Mouse (Mus musculus): Measurements from ENCODE around the gene Slc34a1. TPM values are rescaled to one million over a fixed set of nuclear protein-coding genes. Genes with fewer than 3 reads are reported as not detected.

The Slc34a1 gene
- polyA plus RNA-seq, 2 experiments from 2014 or later = not detected

- ATAC-seq = peak; percentile 32
Observed at GRCm38 (mm10) chr13:55444286-55444936, 46.4 kb downstream of the Slc34a1 start.

- ATAC-seq = peak; percentile 71
Observed at GRCm38 (mm10) chr13:55444937-55445315, 46.9 kb downstream of the Slc34a1 start, which contains the start of gene Grk6. Gene Grk6 (plus strand): TSS chr13:55445072.

- no peak for ATAC-seq
Observed at GRCm38 (mm10) chr13:55445361-55446091, 47.5 kb downstream of the Slc34a1 start.

- ATAC-seq = no peak
Observed at GRCm38 (mm10) chr13:55446483-55447105, 48.6 kb downstream of the Slc34a1 start.

DNA sequence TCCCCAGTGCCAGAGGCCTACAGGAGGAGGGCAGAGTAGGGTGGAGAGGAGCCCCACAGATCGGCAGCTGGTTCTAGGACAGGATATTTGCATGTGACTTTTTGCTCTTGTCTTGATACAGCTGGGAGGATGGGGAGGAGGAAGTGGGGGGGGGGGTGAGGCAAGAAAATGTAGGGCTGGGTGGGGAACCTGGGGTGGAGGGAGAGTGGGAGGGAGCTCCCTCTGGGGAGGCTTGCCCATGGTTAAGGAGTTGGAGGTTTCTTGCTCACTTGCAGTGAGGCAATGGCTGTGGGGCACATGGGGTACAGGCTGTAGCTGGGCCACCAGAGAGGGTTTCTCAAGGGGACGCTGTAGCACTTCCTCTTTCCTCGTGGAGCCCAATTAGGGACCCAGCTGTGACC, 49.6 kb downstream of the Slc34a1 start:
- peak; percentile 4 for ATAC-seq

- no peak for ATAC-seq
Observed at GRCm38 (mm10) chr13:55448131-55448530, 50.1 kb downstream of the Slc34a1 start.

- ATAC-seq = no peak
Observed at GRCm38 (mm10) chr13:55449205-55449604, 51.2 kb downstream of the Slc34a1 start.

- peak; percentile 15 for ATAC-seq
Observed at GRCm38 (mm10) chr13:55449679-55450441, 51.9 kb downstream of the Slc34a1 start.

DNA sequence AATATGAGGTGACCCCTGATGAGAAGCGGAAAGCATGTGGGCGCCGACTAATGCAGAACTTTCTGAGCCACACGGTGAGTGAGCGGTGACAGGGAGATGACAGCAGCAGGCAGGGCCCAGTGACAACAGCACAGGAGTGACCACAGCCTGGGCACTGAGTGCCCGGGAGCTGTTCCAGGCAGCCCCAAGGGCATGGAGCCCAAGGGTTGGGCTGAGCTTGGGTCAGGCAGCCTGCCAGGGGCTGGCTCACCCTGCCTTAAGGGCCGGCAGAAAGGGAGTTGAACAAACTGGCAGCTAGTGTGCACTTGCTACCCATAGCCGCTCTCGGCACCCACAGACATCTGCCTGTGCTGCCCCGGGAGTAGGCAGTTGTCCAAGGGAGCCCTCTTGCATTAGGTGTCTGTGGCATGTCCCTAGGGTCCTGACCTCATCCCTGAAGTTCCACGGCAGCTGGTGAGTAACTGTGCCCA, 52.6 kb downstream of the Slc34a1 start:
- no peak for ATAC-seq

DNA sequence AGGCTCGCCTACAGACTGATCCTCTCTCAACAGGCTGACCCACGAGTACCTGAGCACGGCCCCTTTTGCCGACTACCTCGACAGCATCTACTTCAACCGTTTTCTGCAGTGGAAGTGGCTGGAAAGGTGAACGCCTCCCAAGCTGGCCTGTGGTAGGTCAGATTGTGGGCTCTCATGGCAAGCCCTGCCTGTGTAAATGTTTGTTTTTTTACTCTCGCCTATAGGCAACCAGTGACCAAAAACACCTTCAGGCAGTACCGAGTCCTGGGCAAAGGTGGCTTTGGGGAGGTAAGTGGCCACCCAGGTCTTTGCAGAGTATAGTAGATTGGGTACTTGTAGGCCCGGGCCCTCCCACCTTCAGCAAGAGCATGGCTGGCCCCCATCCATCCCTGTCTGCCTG, 53.3 kb downstream of the Slc34a1 start:
- ATAC-seq = no peak

DNA sequence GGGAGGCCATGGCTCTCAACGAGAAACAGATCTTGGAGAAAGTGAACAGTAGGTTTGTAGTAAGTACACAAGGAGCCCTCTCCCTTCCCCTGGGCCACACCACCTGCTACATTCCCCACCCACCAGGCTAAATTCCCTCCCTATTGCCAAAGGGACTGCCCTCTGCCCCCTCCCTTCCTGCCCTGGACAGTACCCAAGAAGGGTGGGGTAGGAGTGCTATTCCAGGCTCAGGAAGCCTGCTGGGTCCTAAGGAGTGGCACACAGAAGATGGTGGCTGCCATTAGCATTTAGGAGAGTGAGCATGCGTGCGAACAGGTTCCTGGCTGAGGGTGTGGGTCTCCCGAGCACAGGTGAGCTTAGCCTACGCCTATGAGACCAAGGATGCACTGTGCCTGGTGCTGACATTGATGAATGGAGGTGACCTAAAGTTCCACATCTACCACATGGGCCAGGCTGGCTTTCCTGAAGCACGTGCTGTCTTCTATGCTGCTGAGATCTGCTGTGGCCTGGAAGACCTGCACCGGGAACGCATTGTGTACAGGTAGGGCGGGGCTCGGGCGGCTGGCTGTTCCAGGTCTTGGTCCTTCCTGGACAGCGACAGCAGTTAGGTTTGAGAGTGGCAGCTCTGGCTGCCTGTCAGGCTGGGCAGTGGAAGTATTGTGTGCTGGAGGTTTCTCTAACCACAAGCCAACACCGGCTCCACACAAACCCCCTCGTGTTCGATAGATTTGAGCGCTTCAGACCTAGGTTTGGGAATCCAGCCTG, 54.0 kb downstream of the Slc34a1 start:
- no peak for ATAC-seq

DNA sequence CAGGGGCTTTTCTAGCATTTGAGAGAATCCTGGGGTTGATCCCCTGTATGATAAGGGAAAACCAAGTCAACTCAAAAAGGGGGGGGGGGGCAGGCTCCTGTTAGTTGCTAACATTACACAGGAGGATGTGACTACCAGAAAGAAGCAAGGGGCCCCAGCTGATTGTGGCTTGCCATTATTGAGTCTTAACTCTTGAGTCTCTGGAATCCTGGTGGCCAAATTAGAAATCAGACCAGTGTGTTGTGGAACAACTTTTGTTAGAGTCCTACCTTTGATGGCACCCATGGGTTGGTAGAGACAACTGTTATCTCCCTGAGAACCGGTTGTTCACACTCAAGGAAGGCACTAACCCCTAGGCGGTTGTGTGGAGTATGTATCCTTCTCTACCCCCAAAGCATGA, 65.0 kb downstream of the Slc34a1 start:
- no peak for ATAC-seq

DNA sequence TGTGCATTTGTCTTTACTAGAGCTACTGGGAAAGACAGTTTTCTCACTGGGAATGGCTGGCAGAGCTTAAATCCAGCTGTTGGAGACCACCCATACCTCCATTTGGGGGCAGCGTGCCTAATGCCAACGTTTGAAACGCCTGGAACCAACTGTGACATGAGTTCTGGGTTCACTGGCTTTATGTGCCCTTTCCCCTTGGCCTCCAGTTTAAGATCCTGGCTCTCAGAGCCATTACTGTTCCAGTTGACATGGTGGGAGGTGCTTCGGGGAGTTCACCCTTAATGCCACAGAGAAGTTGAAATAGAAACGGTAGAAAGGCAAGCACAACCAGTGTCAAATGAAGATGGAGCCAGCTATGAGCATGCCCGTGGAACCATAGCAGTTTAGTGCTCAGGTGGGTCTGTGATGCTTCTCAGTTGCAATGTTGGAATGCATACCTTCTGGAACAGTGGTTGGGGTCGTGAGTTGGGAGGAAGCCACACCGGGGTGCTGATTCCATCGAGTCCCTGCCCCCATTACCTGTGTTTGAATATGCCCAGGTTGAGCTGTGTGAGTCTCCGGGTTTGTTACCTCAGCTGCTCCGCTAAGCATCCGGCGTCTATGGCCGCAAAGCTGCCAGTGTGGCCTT, 65.5 kb downstream of the Slc34a1 start:
- peak; percentile 8 for ATAC-seq

DNA sequence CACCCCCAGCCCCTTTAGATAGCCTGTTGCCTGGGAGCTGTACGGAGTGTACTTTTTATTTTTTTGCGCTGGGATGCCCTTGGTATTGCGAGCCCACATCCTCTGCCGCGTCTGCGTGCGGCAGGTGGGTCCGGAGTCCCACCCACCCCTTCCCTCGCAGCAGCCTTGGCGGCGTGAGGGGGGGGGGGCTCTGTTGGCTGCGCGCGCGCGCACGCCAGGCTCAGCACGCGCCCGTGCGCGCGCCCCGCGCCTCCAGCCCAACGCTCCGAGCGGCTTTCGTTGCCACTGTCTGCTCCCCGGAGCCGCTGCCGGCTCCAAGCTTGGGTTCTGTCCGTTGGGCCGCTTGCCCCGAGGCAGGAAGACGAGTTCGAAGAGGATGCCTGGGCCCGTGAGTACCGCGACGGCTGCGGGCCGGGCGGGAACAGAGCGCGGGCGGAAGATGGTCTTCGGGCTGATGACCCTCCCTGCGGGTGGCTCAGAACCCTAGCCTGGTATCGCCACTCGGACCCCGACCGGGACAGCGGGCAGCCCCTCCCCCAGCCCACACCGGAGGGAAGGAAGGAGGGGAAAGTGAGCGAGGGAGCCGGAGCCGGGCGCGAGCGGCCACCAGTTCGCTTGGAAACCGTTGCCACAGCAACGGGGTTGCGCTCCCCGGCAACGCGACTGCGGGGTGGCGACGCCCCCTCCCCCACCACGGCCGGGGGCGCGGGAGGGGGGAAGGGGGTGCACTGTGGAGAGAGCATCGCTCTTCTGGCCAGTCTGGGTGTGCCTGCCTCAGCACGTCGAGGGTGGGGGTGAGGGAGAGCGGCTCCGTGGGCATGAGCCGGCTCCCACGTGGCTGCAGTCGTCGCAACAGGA, 66.3 kb downstream of the Slc34a1 start, which contains the start of gene Prr7:
TSS of gene Prr7 (plus strand) at position 241 of the 858 bp plus-strand sequence.
- peak; percentile 62 for ATAC-seq

DNA sequence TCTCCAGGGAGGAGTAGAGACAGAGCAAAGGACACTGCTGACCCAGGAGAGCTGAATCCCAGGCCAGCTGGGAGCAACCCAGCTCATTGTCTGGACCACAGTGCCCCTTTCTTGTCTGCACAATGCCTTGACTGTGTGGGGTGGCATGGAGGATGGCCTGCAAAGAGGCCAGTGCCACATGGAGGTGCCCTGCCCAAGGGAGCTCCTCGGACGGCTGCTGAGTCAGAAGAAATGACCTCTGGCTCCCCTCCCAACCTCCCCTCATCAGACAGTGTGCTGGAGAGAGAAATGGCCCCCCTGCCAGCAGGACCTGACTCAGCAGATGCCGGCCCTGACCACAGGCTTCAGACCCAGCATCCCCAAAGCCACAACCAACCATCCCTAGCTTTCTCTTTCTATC, 67.2 kb downstream of the Slc34a1 start:
- no peak for ATAC-seq

Other genes with a start within 250 kb of the Slc34a1 start
- not detected for gene Fgfr4, start 245.5 kb upstream of the Slc34a1 start, polyA plus RNA-seq (2017; shearing (Covaris generic))
- 10 to 100 TPM; 53.0 to 53.8 TPM for gene Nsd1, start 188.4 kb upstream of the Slc34a1 start, polyA plus RNA-seq (2017; shearing (Covaris generic))
- gene Prelid1, start 77.7 kb upstream of the Slc34a1 start, polyA plus RNA-seq (2017; shearing (Covaris generic)) = 100 to 1,000 TPM; 282 to 313 TPM
- 10 to 100 TPM; 10.3 to 13.3 TPM for gene Rab24, start 76.2 kb upstream of the Slc34a1 start, polyA plus RNA-seq (2017; shearing (Covaris generic))
- gene Mxd3, start 68.4 kb upstream of the Slc34a1 start, polyA plus RNA-seq (2017; shearing (Covaris generic)) = 10 to 100 TPM in 1 of 2 experiments, 1 to 10 TPM in 1; 9.2 to 12.4 TPM
- gene Lman2, start 35.4 kb upstream of the Slc34a1 start, polyA plus RNA-seq (2017; shearing (Covaris generic)) = 10 to 100 TPM; 46.7 to 58.6 TPM
- gene Rgs14, start 28.5 kb upstream of the Slc34a1 start, polyA plus RNA-seq (2017; shearing (Covaris generic)) = 10 to 100 TPM; 51.5 to 69.6 TPM
- not detected for gene Pfn3, start 17.0 kb downstream of the Slc34a1 start, polyA plus RNA-seq (2017; shearing (Covaris generic))
- gene F12, start 28.6 kb downstream of the Slc34a1 start, polyA plus RNA-seq (2017; shearing (Covaris generic)) = not detected
- 10 to 100 TPM; 38.6 to 43.6 TPM for gene Grk6, start 46.9 kb downstream of the Slc34a1 start, polyA plus RNA-seq (2017; shearing (Covaris generic))
- not detected for gene Prr7, start 66.1 kb downstream of the Slc34a1 start, polyA plus RNA-seq (2017; shearing (Covaris generic))
- under 1 TPM in 1 of 2 experiments, not detected in 1; 0.25 TPM for gene Dbn1, start 89.9 kb downstream of the Slc34a1 start, polyA plus RNA-seq (2017; shearing (Covaris generic))
- 10 to 100 TPM in 1 of 2 experiments, 1 to 10 TPM in 1; 7.4 to 14.4 TPM for gene Pdlim7, start 115.5 kb downstream of the Slc34a1 start, polyA plus RNA-seq (2017; shearing (Covaris generic))
- gene Dok3, start 131.1 kb downstream of the Slc34a1 start, polyA plus RNA-seq (2017; shearing (Covaris generic)) = 1 to 10 TPM in 1 of 2 experiments, not detected in 1; 2.7 TPM
- 10 to 100 TPM; 46.8 to 54.5 TPM for gene Ddx41, start 138.5 kb downstream of the Slc34a1 start, polyA plus RNA-seq (2017; shearing (Covaris generic))
- gene Fam193b, start 172.9 kb downstream of the Slc34a1 start, polyA plus RNA-seq (2017; shearing (Covaris generic)) = 10 to 100 TPM; 21.6 to 26.7 TPM
- 100 to 1,000 TPM; 152 to 296 TPM for gene Tmed9, start 175.5 kb downstream of the Slc34a1 start, polyA plus RNA-seq (2017; shearing (Covaris generic))
- gene B4galt7, start 201.7 kb downstream of the Slc34a1 start, polyA plus RNA-seq (2017; shearing (Covaris generic)) = 10 to 100 TPM; 24.5 to 30.2 TPM
- gene Caml, start 224.8 kb downstream of the Slc34a1 start, polyA plus RNA-seq (2017; shearing (Covaris generic)) = 10 to 100 TPM; 31.7 to 39.9 TPM
- 10 to 100 TPM; 59.1 to 64.8 TPM for gene Ddx46, start 236.8 kb downstream of the Slc34a1 start, polyA plus RNA-seq (2017; shearing (Covaris generic))